Mouse (Mus musculus) liver, postnatal 0 days (tissue): ENCODE results near the gene Safb.

Experiments
- CTCF ChIP-seq: sonication (generic); IDR thresholded peaks from 2 replicates; pipeline ENCODE4 v1.5.1; 2016; ENCODE audit warnings: antibody characterized with exemption, low read depth
- EP300 ChIP-seq: IDR thresholded peaks from 2 replicates; pipeline ENCODE4 v1.6.1; 2016; ENCODE audit warnings: antibody characterized with exemption, low read depth, mild to moderate bottlenecking

DNA sequence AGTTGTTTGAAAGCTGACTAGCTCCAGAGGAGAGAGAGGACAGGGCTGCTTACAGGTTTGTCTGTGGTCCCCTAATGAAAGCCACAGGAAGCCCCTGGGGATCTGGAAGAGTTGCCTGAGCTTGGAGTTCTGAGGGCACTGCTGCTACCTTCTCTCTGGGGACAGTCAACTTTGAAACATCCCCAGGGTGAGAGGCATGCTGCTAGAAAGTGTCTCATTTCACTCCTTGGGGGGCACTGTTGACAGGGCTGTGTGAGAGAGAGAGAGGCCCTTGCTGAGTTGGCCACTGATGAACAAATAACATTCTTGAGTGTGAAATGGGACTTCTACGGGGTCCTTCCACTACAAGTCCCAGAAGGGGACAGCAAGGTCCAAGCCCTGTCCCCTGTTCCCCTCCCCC lies 3.1 kb downstream of the Safb start:
- TF ChIP-seq EP300 (no peak), CTCF (no peak)
